Mouse (Mus musculus) thymus, postnatal 0 days (tissue): Measurements from ENCODE around the gene Nrgn. TPM values are rescaled to one million over a fixed set of nuclear protein-coding genes. Genes with fewer than 3 reads are reported as not detected.

Experiments used
- DNase-seq: peaks from one replicate; pipeline ENCODE4 v3.0.0-alpha.2; 2015; ENCODE audit warnings: low spot score
- polyA plus RNA-seq: library from polyadenylated mRNA; unstranded; fragments of >200 nt; fragmentation: Nextera tagmentation; extraction: Ambion mirVana; gene quantifications from 2 replicates; pipeline ENCODE4 v1.2.1, GENCODE M21; 2015

Nrgn gene
- 6.8 and 8.4 TPM in 2 replicates for polyA plus RNA-seq

DNA sequence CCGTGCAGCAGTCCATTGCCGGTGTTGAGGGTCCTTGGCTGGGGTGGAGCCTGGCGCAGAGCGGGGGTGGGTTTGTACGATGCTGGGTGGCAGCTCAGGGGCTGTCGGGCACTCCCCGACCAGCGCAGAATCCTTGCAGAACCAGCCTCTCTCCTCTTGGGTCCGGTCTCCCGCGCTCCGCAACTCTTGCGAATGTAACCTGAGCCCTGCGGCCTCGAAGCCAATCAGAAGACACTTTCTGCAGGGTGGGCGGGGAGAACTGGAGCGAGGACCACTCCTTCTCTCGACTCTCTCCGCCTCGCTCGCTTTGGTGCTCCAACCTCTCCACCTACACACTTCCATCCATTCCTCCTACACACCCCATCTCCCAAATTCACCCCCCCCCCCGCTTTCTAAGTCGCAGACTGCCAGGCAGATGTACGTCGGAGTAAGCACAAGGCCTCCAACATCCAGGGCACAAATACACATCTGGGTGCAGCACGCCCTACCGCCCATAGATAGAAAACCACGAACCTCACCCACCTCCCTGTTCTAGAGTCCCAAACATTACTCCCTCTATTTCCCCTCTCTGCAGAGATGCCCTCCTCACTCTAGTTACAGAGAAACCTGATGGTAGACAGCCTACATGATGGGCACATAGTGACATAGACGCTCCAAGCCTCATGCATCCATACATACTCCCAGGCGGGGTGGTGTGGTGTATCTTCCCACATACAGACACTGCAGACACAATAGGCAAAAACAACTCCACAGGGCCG is at the start of gene Nrgn:
TSS of gene Nrgn (minus strand) at position 369 of the 758 bp plus-strand sequence.
- DNase-seq: peak; percentile 71

DNA sequence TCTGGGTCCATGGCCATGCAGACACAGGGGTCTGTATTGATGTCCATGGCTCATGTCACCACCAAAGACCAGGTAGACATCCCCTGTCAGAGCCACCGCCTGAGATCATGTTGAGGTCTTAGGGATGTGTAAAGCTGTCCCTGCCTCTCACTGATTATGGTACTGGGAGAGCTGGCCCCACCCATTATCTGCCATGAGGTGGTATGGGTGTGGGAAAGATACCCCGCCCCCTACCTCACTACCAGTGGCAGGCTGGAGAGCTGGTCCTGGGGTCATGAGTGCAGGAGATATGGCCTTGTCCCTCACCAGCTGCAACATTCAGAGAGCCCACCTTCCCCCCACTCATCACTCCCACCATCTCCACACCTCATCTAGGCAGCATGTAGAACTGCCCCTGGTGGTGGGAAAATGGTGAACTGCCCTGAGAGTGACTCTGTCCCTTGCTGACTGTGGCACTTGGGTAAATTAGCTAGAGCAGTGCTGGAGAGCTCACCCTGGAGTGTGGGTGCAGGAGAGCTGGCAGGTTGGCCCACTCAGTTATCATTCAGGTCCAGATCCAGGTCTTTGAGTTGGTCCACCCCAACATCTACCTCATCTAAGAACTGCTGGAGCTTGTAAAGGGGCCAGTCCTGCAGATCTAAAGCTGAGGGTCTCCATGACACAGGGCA is 48.0 kb upstream of the Nrgn start:
- no peak for DNase-seq

DNA sequence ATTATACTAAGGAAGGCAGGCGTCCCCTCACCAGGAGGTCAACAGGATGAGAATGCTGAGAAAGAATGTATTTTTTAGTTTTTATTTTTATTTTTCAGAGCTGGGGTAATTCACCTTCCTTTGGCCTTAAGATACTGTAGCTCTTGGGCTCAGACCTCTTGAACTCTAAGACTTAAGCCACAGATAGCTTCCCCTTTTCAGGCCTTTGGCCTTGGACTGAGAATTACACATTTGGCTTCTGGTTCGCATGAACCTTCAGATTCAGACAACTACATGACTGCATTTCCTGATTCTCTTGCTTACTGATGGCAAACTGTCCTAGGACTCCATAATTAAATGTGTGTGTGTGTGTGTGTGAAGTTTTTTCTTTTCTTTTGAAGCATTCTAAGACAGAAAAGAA is 45.9 kb upstream of the Nrgn start:
- no peak for DNase-seq

DNA sequence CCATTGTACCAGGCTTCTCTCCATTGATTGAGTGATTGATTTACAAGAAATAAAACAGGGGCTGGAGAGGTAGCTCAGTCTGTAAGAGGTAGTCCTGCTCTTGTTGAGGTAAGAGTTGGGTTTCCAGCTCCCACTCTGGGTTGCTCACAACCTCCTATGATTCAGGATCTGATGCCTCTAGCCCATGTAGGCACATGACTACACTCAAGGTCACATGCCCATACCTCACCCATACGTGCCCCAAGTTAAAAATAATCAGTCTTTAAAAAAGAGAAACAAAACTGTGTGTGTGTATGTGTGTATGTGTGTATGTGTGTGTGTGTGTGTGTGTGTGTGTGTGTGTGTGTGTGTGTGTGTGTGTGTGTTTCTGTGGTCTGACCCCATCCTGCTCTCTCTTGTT is 42.9 kb upstream of the Nrgn start:
- DNase-seq: no peak

DNA sequence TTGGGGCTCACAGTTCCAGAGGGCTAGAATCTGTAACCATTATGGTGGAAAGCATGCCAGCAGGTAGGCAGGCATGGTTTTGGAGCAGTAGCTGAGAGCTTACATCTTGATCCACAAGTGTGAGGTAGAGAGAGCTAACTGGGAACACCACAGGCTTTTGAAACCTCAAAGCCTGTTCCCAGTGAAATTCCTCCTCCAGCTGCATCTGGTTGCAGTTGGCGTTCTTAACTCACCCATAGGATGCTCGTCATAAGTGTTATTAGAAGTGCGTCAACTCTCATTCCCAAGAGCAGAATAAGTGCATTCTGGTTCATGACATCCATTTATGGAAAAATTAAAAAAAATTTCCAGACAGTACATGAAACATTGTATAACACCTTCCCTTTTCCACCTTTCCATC is 41.0 kb upstream of the Nrgn start:
- DNase-seq: no peak

DNA sequence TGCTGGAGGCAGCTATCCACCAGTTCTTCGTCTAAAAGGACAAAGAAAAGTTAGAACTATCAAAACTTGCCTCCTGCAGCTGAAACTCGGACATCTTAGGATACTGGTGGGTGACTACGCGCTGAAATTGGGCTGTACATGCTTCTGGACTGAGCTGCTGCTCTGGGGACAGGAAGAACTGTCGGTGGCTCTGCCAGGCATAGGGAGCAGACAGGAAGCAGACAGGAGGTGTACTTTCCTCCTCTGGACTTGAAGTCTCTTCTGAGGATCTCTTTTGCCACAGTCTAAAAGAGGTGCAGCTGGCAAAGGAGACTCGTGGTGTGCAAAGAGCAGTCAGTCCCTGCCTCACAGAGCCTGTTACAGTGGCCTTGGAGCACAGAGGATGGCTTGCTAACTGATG is 39.9 kb upstream of the Nrgn start:
- no peak for DNase-seq

DNA sequence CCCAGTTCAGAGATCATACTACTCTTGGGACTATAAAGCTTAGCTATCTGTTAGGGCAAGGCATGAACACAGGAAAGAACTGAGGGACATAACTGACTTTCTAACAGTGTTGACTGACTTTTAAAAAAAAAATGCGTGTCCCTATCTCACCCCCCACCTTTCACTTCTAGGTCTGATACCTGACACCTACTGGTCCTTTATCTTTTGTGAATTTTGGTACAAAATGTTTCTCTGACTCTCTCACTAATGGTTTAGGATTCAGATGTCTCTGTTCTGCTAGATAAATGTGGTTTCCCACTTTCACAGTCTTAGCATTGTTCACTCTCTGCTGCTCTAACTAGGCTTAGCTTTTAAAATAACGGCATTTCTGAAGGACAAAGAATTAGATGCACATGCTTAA is 39.3 kb upstream of the Nrgn start:
- DNase-seq: no peak

DNA sequence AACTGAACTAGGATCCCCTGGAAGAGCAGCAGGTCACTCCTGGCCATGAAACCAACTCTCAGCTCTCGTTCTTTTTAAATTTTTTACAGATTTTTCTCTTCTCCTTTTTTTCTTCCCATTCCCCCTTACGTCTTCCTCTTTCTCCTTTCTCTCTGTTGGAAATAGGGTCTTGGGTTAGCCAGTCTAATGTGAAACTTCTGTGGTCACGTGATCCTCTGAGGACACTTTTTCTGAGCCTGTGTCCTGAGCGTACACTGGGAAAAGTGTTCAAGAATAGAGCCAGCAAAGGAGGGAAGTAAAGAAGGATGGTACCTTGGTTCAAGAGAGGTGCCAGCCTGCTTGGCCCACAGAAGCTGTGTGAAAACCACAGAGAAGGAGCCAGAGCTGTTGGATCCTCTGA is 37.7 kb upstream of the Nrgn start:
- DNase-seq: no peak

DNA sequence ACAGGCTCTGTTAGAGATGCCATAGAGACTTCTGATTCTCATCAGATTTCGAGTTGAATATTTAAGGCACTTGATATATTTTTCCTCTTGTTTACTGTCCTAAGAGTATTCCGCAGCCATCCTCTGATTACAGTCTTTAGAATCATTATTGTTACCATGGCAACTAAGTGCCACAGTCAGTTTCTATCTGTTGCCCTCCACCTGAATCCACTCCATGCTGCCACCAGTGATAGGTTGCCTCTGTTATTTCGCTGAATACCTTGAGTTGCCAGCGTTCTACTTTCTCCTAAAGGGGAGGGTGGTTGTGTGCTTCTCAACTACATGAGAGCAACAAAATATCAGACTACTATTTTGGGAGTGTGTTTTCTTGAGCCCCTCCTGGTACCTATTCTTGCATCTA is 34.0 kb upstream of the Nrgn start:
- no peak for DNase-seq

DNA sequence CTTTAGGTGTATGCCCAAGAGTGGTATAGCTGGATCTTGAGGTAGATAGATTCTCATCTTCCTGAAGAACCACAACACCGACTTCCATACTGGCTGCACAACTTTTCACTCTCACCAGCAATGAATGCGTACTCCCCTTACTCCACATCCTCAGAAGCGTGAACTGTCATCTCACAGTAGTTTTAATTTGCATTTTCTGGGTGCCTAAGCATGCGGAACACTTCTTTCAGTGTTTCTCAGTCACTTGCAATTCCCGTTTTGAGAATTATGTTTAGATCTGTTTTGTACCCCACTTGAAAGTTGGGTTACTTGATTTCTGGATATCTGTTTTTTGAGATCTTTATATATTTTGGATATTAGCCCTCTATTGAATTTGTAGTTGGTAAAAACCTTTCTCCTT is 30.9 kb upstream of the Nrgn start:
- no peak for DNase-seq

DNA sequence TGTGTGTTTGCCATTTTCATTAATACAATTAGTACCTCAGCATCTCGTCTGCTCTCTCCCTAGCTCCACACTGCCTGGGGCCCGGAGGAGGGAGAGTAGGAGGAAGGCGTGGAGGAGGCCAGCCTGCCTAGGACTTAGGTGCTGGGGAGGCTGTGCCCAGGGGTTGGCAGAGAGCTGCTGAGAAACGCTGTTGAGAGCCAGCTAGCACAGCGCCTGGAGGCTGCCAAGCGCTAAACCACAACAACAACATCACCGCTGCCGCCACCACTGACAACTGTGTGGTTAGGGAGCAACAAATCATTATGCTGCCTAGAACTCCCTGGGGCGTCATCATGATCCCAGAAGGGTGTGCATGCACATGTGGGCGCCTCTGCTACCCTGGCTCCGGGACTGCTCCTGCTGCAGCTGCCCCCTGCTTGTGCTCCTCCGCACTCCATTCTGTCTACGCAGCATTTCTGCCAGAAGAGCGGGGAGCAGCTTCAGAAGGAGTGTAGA is 23.8 kb upstream of the Nrgn start:
- DNase-seq: peak; percentile 49

DNA sequence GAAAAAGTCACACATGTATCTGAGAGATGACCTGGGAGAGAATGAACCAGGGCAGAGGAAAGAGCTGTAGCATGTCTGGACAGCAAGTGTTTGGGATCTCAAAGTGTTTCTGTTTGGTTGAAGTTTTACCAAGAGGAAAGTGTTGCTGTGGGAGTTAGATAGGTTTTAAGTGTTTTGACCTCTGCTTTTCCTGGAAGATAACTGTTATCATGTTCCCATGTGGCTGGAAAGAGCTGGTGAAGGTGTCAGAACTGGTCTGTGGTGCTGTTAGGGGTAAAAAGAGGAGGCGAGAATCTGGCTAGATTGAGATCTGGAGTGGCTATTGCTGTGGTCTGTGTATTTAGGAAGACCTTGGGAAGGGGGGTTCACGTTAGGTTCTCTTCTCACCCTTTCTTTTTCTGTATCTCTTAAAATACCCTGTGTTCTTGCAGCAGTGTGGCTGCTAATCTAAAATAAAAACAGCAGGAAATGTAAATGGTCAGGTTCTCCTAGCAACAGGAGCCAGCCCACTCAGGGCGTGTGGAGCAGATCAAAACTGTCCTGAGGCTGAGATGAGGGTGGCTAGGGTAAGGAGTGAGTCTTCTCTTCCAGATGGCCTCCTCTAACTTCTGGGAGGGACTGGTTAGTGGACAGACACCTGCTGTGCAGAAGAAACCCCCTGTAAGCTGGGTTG is 19.6 kb upstream of the Nrgn start:
- DNase-seq: no peak

DNA sequence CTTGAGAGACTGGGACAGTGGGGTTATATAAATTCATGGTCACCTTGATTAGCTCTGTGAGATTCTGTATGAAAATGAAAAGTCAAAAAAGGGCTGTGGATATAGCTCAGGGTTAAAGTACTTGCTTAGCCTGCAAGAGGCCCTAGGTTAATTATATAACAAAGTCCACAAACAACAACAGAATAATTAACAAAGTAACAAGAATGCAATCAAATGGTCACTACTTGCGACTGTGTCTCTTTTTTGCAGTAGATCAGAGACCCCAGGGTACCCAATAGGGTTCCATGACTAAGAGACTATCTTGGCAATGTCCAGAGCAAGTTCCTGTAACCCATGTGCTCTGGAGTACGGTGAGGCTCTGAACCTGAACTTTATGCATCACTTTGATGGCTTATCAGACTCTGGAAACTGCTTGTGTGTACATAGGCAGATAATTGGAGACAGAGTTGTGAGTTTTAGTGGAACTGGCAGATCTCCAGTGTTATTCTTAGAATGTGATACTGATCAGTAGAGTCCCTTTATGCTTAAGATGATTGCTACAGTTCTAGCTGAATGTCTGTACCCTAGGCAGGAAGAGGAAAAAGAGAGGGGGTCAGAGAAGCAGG is 16.6 kb upstream of the Nrgn start:
- no peak for DNase-seq

DNA sequence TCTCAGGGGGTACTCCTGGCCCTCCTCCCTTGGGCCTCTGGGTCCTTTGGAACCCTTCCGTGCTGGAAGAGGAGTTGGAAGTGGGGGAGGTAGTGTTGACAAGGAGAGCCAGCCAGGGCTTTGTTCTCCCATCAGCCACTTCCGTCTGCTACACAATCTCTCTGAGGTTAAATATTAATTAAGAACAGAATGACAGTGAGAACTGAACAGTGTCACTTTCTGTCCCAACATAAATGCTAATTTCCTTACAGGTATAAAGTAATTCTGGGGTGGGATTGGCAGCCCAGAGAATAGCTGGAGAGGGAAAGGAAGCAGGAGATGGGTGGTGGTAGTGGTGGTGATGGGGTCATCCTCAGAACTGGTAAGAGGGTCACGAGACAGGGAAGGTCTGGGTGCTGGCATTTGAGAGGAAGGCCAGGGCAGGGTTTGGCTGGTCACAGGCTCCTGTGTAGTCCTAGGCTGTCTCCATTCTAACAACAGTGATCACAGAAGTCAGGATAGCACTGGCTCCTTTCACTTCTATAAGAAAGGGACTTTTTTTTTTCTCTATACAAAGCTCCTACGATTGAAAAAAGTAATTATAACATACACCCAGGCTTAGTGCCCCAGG is 16.0 kb upstream of the Nrgn start:
- no peak for DNase-seq

DNA sequence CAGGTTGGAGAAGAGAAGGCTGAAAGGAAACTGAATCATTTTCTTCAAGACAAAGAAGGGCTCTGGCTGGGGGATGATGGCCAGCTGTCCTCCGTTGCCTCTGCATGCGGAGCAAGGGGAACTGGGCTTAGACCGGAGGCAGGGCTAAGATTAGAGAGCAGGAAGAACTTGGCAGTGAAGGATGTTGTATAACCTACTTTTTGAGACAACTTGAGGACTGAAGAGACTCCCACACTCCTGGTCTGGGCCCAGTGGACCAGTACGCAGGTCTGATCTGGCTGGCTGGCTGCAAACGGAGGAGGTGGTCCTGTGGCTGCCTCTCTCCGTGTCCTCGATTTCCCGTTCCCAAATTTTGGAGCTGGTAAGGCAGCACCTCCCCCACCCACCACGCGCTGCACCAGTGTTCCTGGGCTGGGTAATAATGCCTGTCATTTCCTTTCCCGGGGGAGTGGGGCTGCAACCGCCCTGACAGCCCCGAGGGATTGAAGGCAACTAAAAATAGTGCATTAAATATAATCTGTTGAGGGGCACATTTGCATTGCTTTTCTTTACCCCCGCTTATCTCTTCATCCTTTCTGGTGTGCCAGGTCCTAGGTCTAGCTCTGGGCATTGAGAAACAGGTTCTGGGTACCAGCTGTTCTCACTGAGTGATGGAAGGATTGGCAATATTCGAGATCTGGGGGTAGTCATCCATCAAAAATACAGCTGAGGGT is 15.3 kb upstream of the Nrgn start:
- no peak for DNase-seq

DNA sequence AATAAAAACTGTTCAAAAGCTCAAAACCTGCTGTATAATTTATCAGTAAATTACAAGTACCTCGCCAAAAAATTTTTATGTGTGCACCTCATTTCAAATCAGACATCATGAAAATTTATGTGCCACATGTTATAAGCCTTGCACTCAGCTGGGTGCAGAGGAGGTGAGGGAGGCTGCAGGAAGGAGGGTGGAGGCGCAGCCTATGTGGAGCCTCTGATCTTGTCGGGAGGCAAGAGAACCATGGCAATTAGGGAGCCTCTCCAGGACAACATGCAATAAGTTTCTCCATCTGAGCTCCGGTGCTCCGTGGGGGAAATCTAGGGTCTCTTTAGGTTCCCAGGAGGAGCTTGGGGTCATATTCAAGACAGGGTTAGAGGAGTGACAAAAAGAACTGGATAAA is 14.8 kb upstream of the Nrgn start:
- no peak for DNase-seq

DNA sequence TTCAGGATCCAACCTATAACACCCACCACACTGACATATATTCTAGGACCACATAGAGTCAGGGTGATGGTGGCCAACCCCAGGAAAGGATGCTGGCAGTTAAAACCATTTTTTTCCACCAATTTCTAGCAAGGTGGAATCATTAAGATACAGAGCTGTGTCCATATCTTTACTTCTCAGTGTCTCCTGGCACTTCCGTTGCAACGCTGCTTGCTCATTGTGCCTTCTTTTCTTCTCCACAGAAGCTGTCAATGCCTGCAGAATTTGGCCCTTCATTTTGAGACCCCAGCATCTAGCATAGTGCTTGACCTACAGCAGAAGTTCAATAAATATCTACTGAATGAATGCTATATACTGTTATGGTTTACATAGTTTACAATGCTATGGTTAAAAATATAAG is 14.3 kb upstream of the Nrgn start:
- DNase-seq: no peak

DNA sequence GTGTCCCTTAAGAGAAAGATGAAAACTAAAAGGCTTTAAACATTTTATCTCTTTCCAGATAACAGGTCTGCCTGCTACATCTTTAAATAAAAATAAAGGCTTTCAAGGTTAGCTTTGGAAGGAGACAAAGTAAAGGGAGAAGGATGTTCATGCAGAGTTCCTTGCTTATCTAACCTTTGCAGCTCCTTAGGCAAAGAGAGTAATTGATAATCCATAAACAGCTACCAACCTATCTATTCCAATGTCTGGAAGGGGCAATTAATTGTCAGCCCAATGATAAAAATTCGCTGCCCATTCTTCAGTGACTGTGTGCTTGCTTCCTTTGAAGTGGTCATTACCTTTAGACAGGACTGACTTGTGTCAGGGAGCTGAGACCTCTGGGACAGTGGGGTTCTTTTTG is 11.1 kb upstream of the Nrgn start:
- no peak for DNase-seq

DNA sequence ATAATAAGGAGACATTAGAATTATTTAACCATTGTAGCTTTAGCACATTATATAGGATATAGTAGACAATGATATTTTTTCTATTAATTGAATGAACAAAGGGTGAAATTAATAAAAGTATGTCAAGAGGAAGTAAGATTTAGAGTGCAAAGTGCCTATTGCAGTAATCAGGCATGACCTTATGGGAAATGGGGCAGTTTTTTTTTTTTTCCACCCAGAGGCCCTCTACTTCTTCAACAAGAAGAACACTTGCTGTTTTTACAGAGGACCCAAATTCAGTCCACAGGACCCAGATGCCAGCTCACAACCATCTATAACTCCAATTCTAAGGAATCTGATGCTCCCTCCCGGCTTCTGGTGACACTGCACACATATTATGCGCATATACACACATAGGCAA is 7.9 kb upstream of the Nrgn start:
- no peak for DNase-seq

DNA sequence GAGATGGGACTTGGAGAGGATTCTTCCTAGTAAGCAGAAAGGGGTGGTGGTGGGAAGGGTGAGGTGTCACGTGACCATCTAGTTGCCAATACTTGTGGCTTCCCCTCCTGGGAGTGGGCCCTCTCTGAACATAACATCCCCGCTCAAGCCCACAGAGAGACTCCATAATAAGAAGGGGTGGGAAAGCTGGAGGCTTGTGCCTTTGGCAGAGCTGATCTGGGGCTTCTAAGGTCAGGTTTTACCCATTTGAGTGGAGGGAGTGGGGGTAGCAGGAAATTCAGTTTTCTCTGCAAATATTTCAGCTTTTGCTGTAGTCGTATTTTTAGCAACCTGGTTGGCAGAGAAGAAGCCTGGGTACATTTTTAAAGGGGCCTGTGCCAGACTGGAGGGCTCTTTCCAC is 3.7 kb upstream of the Nrgn start:
- DNase-seq: no peak
